Mouse (Mus musculus) forebrain, embryonic 16.5 days (tissue): ENCODE measurements around the gene Lpin2. TPM values are rescaled to one million over a fixed set of nuclear protein-coding genes. Genes with fewer than 3 reads are reported as not detected.

Source experiments
- ATAC-seq: fragments of 200-750 bp; cut with Nextera tagmentation; 2 replicates; pipeline ENCODE4 v1.8.0; 2017; ENCODE audit warnings: mild to moderate bottlenecking, moderate library complexity
- H3K27ac ChIP-seq: fragments of 300-500 bp; sonication (generic); 2 replicates; pipeline ENCODE4 v1.5.1; 2014; ENCODE audit warnings: low read length, control low read depth
- H3K27me3 ChIP-seq: fragments of 300-500 bp; sonication (generic); replicated peaks from 2 replicates; pipeline ENCODE4 v1.6.1; 2014; ENCODE audit warnings: low read length; ENCODE audit not compliant: control insufficient read depth, insufficient read depth
- H3K36me3 ChIP-seq: fragments of 300-500 bp; sonication (generic); 2 replicates; pipeline ENCODE4 v1.6.1; 2014; ENCODE audit not compliant: control insufficient read depth, insufficient read depth
- H3K4me1 ChIP-seq: fragments of 300-500 bp; sonication (generic); replicated peaks from 2 replicates; pipeline ENCODE4 v1.6.1; 2014; ENCODE audit warnings: low read length; ENCODE audit not compliant: control insufficient read depth, insufficient read depth
- H3K4me2 ChIP-seq: fragments of 300-500 bp; sonication (generic); 2 replicates; pipeline ENCODE4 v1.6.1; 2014; ENCODE audit warnings: mild to moderate bottlenecking, low read length, control low read depth
- H3K4me3 ChIP-seq: fragments of 300-500 bp; sonication (generic); replicated peaks from 2 replicates; pipeline ENCODE4 v1.5.1; 2014; ENCODE audit warnings: mild to moderate bottlenecking, low read length, control low read depth
- H3K9ac ChIP-seq: fragments of 300-500 bp; sonication (generic); replicated peaks from 2 replicates; pipeline ENCODE4 v1.6.1; 2014; ENCODE audit warnings: low read depth, low read length, control low read depth
- H3K9me3 ChIP-seq: fragments of 300-500 bp; sonication (generic); 2 replicates; pipeline ENCODE4 v1.6.1; 2016; ENCODE audit warnings: low read length; ENCODE audit not compliant: control insufficient read depth
- WGBS: fragments of 180-500 bp; shearing (Covaris S2); extraction: QIAGEN DNeasy Blood & Tissue Kit; methylation state at CpG from one replicate; pipeline ENCODE4 v1.1.7; 2014; 5-methylcytosine and 5-hydroxymethylcytosine counted together
- polyA plus RNA-seq: library from polyadenylated mRNA; unstranded; fragments of >200 nt; fragmentation: Nextera tagmentation; extraction: Ambion mirVana; gene quantifications from 2 replicates; pipeline ENCODE4 v1.2.1, GENCODE M21; 2015

Lpin2 gene
- polyA plus RNA-seq, 1 experiment from 2014 or later: 40.1 TPM

DNA sequence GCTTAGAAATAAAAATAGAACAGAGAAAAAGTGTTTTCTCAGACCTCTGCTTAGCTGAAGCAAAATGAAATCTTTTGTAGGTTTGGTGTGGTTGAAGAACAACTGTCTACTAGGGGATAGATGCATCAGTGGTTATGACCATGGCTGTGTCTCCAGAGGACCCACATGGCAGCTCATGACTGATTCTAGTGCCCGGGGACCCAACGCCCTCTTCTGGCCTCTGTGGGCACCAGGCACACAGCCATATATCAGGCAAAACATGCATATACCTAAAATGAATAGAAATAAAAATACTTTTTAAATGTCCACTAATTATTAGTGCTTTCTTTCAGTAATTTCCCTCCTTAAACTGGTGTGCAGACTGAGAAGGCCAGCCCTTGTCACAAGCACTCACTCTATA lies 49.6 kb downstream of the Lpin2 start:
- Histone ChIP-seq H3K27ac (no peak overlapping the region), H3K4me1 (no peaks in the 10 kb centered on the region), H3K9ac (no peak overlapping the region), H3K9me3 (no peaks in the 10 kb centered on the region), H3K36me3 (peaks cover 2% of the 10 kb centered on the region; the same call in 1 of the 2 replicates), H3K4me2 (no peak overlapping the region), H3K4me3 (no peak overlapping the region), H3K27me3 (no peaks in the 10 kb centered on the region)
- no peak for ATAC-seq
- WGBS: 78% methylated on average over 2 of the region's 2 CpGs

DNA sequence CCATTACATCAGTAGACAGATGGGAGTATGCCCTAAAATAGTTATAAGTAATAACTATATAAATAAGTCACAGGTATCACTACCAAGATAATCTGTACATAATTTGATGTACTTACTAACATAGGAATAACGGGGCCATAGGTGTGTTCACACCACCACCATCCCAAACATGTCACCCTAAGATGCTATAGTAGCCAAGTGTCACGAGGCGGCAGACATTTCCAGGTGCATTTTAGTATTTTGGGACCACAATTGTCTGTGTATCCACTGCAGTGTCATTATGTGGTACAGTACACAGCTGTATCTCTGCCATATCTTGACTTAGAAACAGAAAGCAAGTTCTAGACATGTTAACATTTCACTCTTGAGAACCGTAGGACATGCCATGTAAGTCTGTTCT lies 50.9 kb downstream of the Lpin2 start:
- H3K27me3 ChIP-seq: no peaks in the 10 kb centered on the region
- no peak overlapping the region for H3K27ac ChIP-seq
- no peak for ATAC-seq
- peaks cover 2% of the 10 kb centered on the region; the same call in 1 of the 2 replicates for H3K36me3 ChIP-seq
- no peaks in the 10 kb centered on the region for H3K4me1 ChIP-seq
- H3K4me2 ChIP-seq: no peak overlapping the region
- 95% methylated on average over 4 of the region's 4 CpGs for WGBS
- no peaks in the 10 kb centered on the region for H3K9me3 ChIP-seq
- H3K9ac ChIP-seq: no peak overlapping the region
- no peak overlapping the region for H3K4me3 ChIP-seq

DNA sequence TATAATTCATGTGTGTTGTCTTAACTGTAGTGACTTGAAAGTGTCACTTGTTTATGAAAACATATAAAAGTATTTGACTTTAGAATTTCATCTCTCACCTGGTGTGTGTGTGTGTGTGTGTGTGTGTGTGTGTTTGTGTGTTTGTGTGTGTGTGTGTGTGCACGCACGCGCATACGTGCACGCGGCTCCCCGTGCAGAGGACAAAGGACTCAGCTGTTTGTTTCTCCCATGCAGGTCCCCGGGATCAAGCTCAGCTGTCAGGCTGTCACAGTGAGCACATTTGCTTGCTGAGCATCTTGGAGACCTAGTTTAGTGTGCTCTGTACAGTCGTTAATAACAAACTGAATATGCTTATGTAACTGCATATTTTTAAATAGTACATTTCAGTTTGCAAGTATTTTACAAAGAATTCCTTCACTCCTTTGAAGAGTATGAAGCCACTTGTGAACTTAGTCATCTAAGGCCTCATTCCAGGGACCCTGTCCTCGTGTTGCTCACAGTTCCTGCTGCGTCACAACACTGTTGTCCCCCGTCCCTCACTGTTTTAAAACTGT lies 51.8 kb downstream of the Lpin2 start:
- ATAC-seq: no peak
- H3K36me3 ChIP-seq: peaks cover 2% of the 10 kb centered on the region; the same call in 1 of the 2 replicates
- H3K27ac ChIP-seq: no peak overlapping the region
- no peaks in the 10 kb centered on the region for H3K9me3 ChIP-seq
- H3K9ac ChIP-seq: no peak overlapping the region
- no peaks in the 10 kb centered on the region for H3K27me3 ChIP-seq
- no peak overlapping the region for H3K4me2 ChIP-seq
- H3K4me3 ChIP-seq: no peak overlapping the region
- H3K4me1 ChIP-seq: no peaks in the 10 kb centered on the region
- 90% methylated on average over 12 of the region's 12 CpGs for WGBS

- H3K36me3 ChIP-seq: peaks cover 2% of the 10 kb centered on the region; the same call in 1 of the 2 replicates
- 91% methylated on average over 12 of the region's 12 CpGs for WGBS
- ATAC-seq: no peak
These were observed 53.0 kb downstream of the Lpin2 start for GRCm38 (mm10) chr17:71235229-71235958.

DNA sequence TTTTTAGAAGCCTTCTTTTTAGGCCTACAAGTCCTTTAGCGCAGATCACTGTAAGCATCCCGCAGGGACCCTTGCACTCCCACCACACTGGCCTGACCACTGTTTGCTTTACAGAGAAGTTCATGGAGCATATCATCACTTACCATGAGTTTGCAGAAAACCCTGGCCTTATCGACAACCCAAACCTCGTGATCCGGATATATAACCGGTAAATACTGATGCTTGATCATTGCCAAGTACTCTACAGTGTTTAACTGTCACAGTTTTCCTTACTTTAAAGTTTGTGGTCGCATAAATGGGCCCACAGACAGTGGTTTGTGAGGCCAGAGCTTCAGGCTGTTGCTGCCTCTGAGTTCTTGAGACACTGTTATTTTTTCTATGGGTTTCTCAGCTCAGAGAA lies 56.1 kb downstream of the Lpin2 start:
- Histone ChIP-seq H3K9me3 (no peaks in the 10 kb centered on the region), H3K4me2 (no peak overlapping the region), H3K27me3 (no peaks in the 10 kb centered on the region), H3K9ac (no peak overlapping the region), H3K27ac (no peak overlapping the region), H3K36me3 (peaks cover 12% of the 10 kb centered on the region), H3K4me1 (no peaks in the 10 kb centered on the region), H3K4me3 (no peak overlapping the region)
- ATAC-seq: no peak
- WGBS: 97% methylated on average over 7 of the region's 7 CpGs

More at GRCm38 (mm10) chr17:71235229-71235958, 53.0 kb downstream of the Lpin2 start:
- H3K4me3 ChIP-seq: no peak overlapping the region
- no peaks in the 10 kb centered on the region for H3K4me1 ChIP-seq
- no peaks in the 10 kb centered on the region for H3K9me3 ChIP-seq
- H3K9ac ChIP-seq: no peak overlapping the region
- H3K4me2 ChIP-seq: no peak overlapping the region
- no peak overlapping the region for H3K27ac ChIP-seq
- no peaks in the 10 kb centered on the region for H3K27me3 ChIP-seq

- 94% methylated on average over 9 of the region's 9 CpGs for WGBS
- no peak overlapping the region for H3K4me2 ChIP-seq
- no peak overlapping the region for H3K27ac ChIP-seq
- no peaks in the 10 kb centered on the region for H3K27me3 ChIP-seq
- no peaks in the 10 kb centered on the region for H3K4me1 ChIP-seq
- H3K36me3 ChIP-seq: peaks cover 19% of the 10 kb centered on the region
- ATAC-seq: no peak
- no peak overlapping the region for H3K4me3 ChIP-seq
- H3K9ac ChIP-seq: no peak overlapping the region
- H3K9me3 ChIP-seq: no peaks in the 10 kb centered on the region
These were observed 58.5 kb downstream of the Lpin2 start for GRCm38 (mm10) chr17:71240811-71241210.

DNA sequence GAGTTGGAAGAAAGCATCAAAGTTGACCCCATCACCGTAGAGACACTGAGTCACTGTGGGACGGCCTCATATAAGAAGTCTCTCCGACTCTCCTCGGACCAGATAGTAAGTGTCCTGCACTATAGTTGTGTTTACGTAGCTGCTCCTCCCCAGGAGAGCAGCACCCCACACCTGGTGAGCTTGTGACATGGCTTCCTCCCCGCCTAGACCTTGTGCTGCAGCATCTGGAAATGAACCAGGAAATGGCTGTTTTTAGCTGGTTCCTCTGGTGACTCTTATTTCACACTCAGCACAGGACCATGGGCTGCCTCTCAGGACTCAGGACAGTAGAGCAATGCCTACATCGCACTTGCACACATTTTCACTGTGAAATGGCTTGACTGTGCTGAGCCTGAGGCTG lies 60.3 kb downstream of the Lpin2 start:
- H3K4me3 ChIP-seq: no peak overlapping the region
- H3K9me3 ChIP-seq: no peaks in the 10 kb centered on the region
- H3K27ac ChIP-seq: no peak overlapping the region
- no peaks in the 10 kb centered on the region for H3K27me3 ChIP-seq
- H3K4me1 ChIP-seq: no peaks in the 10 kb centered on the region
- ATAC-seq: no peak
- H3K4me2 ChIP-seq: no peak overlapping the region
- WGBS: 95% methylated on average over 7 of the region's 7 CpGs
- H3K9ac ChIP-seq: no peak overlapping the region
- peaks cover 30% of the 10 kb centered on the region for H3K36me3 ChIP-seq

- no peaks in the 10 kb centered on the region for H3K4me1 ChIP-seq
- H3K9ac ChIP-seq: no peak overlapping the region
- no peak overlapping the region for H3K4me2 ChIP-seq
- no peak overlapping the region for H3K27ac ChIP-seq
- ATAC-seq: no peak
- H3K4me3 ChIP-seq: no peak overlapping the region
- H3K27me3 ChIP-seq: no peaks in the 10 kb centered on the region
- H3K36me3 ChIP-seq: peaks cover 32% of the 10 kb centered on the region
- 97% methylated on average over 15 of the region's 15 CpGs for WGBS
- H3K9me3 ChIP-seq: no peaks in the 10 kb centered on the region
These were observed 62.8 kb downstream of the Lpin2 start for GRCm38 (mm10) chr17:71245133-71245532.

GRCm38 (mm10) chr17:71246022-71246421 lies 63.7 kb downstream of the Lpin2 start:
- 87% methylated on average over 4 of the region's 4 CpGs for WGBS
- H3K27ac ChIP-seq: no peak overlapping the region
- H3K4me1 ChIP-seq: no peaks in the 10 kb centered on the region
- H3K4me2 ChIP-seq: no peak overlapping the region
- no peaks in the 10 kb centered on the region for H3K9me3 ChIP-seq
- no peak overlapping the region for H3K9ac ChIP-seq
- H3K27me3 ChIP-seq: no peaks in the 10 kb centered on the region
- H3K4me3 ChIP-seq: no peak overlapping the region
- ATAC-seq: no peak
- H3K36me3 ChIP-seq: peaks cover 32% of the 10 kb centered on the region
